Mouse (Mus musculus): ENCODE measurements around the gene Nradd.
A peak's percentile ranks its signal among the peaks of the same experiment; 100 is the strongest.

Gene Nradd

GRCm38 (mm10) chr9:110652963-110653654, 28.9 kb upstream of the Nradd start:
- no peak for DNase-seq

GRCm38 (mm10) chr9:110651931-110652722, 27.9 kb upstream of the Nradd start:
- peak; percentile 74 for DNase-seq

GRCm38 (mm10) chr9:110649775-110650174, 25.5 kb upstream of the Nradd start:
- DNase-seq: no peak

GRCm38 (mm10) chr9:110645219-110645618, 21.0 kb upstream of the Nradd start:
- DNase-seq: peak; percentile 93

- peak; percentile 38 for DNase-seq
These were observed 20.0 kb upstream of the Nradd start for GRCm38 (mm10) chr9:110644295-110644694.

- no peak for DNase-seq
These were observed 19.5 kb upstream of the Nradd start for GRCm38 (mm10) chr9:110643787-110644186.

GRCm38 (mm10) chr9:110642812-110643524, 18.7 kb upstream of the Nradd start:
- DNase-seq: no peak

- DNase-seq: no peak
These were observed 16.8 kb upstream of the Nradd start for GRCm38 (mm10) chr9:110641006-110641405.

GRCm38 (mm10) chr9:110638611-110639021, 14.4 kb upstream of the Nradd start:
- no peak for DNase-seq

GRCm38 (mm10) chr9:110635225-110635624, 11.0 kb upstream of the Nradd start:
- peak; percentile 94 for DNase-seq

- no peak for DNase-seq
These were observed 9.6 kb upstream of the Nradd start for GRCm38 (mm10) chr9:110633882-110634281.

GRCm38 (mm10) chr9:110632671-110633070, 8.4 kb upstream of the Nradd start:
- DNase-seq: no peak

GRCm38 (mm10) chr9:110631651-110632275, 7.5 kb upstream of the Nradd start:
- DNase-seq: no peak

GRCm38 (mm10) chr9:110631191-110631590, 6.9 kb upstream of the Nradd start:
- peak; percentile 65 for DNase-seq

GRCm38 (mm10) chr9:110630171-110630570, 5.9 kb upstream of the Nradd start:
- no peak for DNase-seq

GRCm38 (mm10) chr9:110625350-110625908, 1.2 kb upstream of the Nradd start:
- DNase-seq: no peak

- DNase-seq: no peak
These were observed 646 bp downstream of the Nradd start for GRCm38 (mm10) chr9:110623416-110624195.

GRCm38 (mm10) chr9:110622621-110623219, 1.5 kb downstream of the Nradd start:
- no peak for DNase-seq

GRCm38 (mm10) chr9:110620685-110621084, 3.6 kb downstream of the Nradd start:
- no peak for DNase-seq

- DNase-seq: peak; percentile 14
These were observed 4.1 kb downstream of the Nradd start for GRCm38 (mm10) chr9:110620180-110620579.

- DNase-seq: peak; percentile 5
These were observed 7.2 kb downstream of the Nradd start for GRCm38 (mm10) chr9:110617081-110617480.
